Mouse (Mus musculus): ENCODE results near the gene Peli1.

- no peak for TF ChIP-seq CTCF (conservative IDR thresholded peaks at IDR 0.05; ENCODE audit: low read length)
- TF ChIP-seq POU5F1 (IDR thresholded peaks at IDR 0.05; ENCODE audit: borderline replicate concordance, low read length), result no peak
These were observed 44.9 kb upstream of the Peli1 start for GRCm38 (mm10) chr11:21046188-21046587.
